Mouse (Mus musculus): ENCODE results near the gene Olfr432.

DNA sequence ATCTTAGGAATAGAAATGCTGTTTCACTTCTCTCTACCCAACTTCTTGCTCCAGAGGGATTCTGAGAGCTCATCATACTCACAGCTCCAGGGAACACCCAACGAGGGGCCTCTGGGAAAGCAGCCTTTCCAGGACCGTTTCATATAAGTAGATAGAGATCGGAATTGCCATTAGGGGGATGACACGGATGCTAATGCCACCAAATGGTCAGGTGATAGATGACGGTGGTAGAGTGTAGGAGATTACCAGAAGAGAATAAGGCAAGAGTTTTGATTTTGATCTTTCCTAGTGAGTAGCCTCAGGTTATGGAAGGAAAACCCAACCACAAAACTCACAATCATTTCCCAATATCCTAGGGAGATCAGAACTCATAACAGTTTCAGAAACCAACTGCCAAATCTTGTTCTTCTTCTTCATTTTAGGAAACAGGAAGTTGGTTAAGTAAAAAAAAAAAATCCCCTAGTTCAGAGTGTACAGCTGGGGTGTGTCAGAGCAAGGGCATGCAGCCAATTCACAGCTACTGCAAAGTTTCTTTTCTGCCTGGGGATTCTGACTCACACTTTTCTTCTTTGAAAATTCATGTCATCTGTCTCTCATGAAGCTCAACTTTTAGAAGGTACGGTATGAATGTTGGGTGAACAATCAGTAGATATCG is 8.4 kb upstream of the Olfr432 start, which contains the start of gene Olfr433:
- no peak for TF ChIP-seq USF1 (IDR thresholded peaks at IDR 0.05; ENCODE audit: low read depth)
- TF ChIP-seq MYOG (IDR thresholded peaks at IDR 0.05; ENCODE audit: control insufficient read depth, extremely low read depth, insufficient read length) = no peak
- no peak for TF ChIP-seq CTCF (IDR thresholded peaks at IDR 0.05; ENCODE audit: control insufficient read depth, insufficient read depth, insufficient read length)
- TF ChIP-seq MYOD1 (IDR thresholded peaks at IDR 0.05; ENCODE audit: control insufficient read depth, insufficient read length, low read depth) = no peak
